Mouse (Mus musculus) right cerebral cortex, adult 18-20 months (tissue): Measurements from ENCODE around the gene Arhgap28.
"Not testable (repeated sequence)": the region's sequence is repeated elsewhere in the genome, so short reads cannot be mapped to it uniquely, and the experiment has no call there.

Source experiments
- DNase-seq: peaks from one replicate; pipeline ENCODE4 v3.0.0; 2022; ENCODE audit warnings: mixed read lengths

Gene Arhgap28

GRCm38 (mm10) chr17:67866541-67867241, 137.2 kb downstream of the Arhgap28 start:
- no peak for DNase-seq

GRCm38 (mm10) chr17:67866026-67866425, 137.9 kb downstream of the Arhgap28 start:
- DNase-seq: no peak

- DNase-seq: no peak
These were observed 139.0 kb downstream of the Arhgap28 start for GRCm38 (mm10) chr17:67864912-67865311.

DNA sequence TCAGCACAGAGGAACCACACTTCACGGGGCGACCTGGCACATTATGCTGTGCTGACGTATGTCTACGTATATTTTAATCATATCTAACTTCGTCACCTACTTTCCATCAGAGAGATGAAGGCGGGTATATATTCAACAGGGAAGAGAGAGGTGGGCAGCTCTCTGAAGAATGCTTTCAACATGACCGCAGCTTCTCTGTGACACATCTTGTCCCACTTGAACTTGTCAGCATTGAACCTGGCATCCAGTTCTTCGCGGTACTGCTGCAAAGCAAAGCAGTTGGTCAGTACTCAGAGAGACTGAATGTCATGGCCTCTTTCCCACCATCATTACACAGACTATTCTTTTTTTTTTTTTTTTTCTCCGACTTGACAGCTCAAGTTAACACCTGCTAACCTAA, 139.6 kb downstream of the Arhgap28 start:
- no peak for DNase-seq

GRCm38 (mm10) chr17:67861744-67862535, 142.0 kb downstream of the Arhgap28 start:
- peak; percentile 58 for DNase-seq

- no peak for DNase-seq
These were observed 142.8 kb downstream of the Arhgap28 start for GRCm38 (mm10) chr17:67861080-67861630.

DNA sequence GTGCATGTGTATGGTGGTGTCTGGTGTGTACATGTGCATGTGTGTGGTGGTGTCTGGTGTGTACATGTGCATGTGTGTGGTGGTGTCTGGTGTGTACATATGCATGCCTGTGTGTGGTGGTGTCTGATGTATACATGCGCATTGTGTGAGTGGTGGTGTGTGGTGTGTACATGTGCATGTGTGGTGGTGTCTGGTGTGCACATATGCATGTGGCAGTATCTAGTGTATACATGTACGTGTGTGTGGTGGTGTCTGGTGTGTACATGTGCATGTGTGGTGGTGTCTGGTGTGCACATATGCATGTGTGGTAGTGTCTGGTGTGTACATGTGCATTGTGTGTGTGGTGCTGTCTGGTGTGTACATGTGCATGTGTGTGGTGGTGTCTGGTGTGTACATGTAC, 162.4 kb downstream of the Arhgap28 start:
- DNase-seq: not testable (repeated sequence)

DNA sequence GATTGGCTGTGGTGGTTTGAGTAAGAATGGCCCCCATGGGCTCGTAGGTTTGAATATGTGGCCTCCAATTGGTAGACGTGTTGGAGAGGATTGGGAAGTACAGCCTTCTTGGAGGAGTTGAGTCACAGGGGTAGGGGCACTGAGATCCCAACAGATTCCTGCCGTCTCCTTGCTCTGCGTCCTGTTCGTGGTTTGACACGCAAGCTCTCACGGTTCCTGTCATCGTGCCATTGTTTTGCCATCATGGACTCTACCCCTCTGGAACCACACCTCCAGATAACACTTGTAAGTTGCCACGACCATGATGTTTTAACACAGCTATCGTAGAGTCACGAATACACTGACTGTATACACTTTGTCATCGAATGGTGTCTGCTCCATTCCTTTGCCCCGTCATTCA, 165.0 kb downstream of the Arhgap28 start:
- DNase-seq: no peak

DNA sequence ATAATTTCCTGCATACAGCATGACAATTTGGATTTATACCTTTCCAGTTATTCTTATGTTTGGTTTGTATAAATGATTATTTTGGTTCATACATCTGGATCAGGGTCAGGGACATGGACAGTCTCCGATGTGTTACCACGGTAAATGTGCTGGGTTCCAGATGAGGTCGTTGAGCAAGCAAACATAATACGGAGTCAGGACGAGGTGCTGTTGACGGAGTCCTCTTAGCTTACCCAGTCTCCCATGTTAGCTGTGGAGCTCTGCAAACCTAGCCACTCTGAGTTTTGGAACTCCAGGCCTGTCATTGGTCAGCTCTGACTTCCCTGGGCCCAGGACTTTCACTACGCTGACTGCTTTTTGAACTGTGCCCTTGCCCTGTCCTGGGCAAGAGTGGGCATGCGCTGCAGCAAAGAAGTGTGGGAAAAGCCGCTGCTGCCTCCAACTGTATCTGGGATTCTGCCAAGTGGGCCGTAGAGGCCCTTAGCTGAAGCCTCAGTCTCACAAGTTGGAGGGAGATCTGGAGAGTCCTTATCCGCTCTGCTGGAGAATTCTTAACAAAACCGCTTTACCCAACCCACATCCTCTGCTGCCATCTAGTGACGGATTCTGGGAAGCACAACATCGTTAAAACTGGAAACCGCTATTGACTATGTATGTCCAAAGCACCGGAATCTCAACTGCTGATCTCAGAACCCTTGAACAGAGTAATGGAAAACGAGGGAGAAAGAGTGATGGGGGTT, 166.4 kb downstream of the Arhgap28 start:
- DNase-seq: peak; percentile 65

- no peak for DNase-seq
These were observed 167.6 kb downstream of the Arhgap28 start for GRCm38 (mm10) chr17:67836146-67836895.

- DNase-seq: no peak
These were observed 176.5 kb downstream of the Arhgap28 start for GRCm38 (mm10) chr17:67827431-67827830.

- no peak for DNase-seq
These were observed 187.0 kb downstream of the Arhgap28 start for GRCm38 (mm10) chr17:67816916-67817315.

GRCm38 (mm10) chr17:67815720-67816119, 188.2 kb downstream of the Arhgap28 start:
- no peak for DNase-seq

GRCm38 (mm10) chr17:67813666-67814065, 190.3 kb downstream of the Arhgap28 start:
- no peak for DNase-seq

- no peak for DNase-seq
These were observed 194.7 kb downstream of the Arhgap28 start for GRCm38 (mm10) chr17:67809171-67809570.
